Comparison of ENCODE assay signal across 8 mouse cellular contexts in the genomic region with DNA sequence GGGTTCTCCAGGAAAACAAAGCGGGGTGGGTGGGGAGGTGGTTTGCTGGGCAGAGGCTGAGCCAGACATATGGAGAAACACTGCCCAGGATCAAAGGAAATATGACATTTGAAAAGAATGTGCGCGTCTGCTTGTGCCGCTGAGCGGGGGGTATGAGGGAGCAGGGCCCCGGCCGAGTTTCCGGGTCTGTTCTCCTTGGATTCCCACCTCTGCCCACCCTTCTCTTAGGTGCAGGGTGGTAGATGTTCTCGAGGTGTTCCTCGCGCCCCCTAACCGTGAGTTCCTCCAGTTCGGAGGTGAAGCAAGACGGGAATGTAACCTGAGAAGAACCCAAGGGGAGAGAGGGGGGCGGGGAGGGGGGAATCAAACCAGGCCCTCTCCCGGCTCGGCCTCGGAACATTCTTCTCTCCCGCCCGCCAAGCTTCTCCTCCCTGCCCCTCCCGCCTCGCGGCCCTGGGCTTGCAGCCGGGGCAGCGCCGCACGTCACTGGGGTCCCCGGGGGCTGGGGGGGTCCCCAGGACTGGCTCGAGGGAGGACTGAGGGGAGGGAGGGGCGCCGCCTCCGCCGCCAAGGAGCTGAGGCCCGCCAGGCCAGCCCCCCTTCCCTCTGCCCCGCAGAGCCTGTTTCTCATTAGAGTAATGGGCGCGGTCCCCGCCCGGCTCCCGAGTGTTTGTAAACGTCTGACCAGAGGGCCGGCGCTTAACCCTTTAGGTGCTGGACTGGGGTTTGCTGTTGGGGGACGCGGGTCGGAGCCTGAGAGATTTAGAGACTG. TPM values are rescaled to one million over a fixed set of nuclear protein-coding genes. Genes with fewer than 3 reads are reported as not detected.
DNase-seq lines count a peak whose midpoint lies in the region; ATAC-seq lines count a peak whose summit lies in the region.

A gene (plus strand): TSS at position 154 of the 772 bp plus-strand sequence.

- H3K4me3 ChIP-seq in intestine, embryonic 14.5 days (ENCODE audit: low read depth, low read length) = peak within 1 kb of the TSS; percentile 75
- peak within 1 kb of the TSS; percentile 61 for H3K4me3 ChIP-seq in liver, embryonic 13.5 days (replicated peaks)
- H3K4me3 ChIP-seq in neural tube, embryonic 14.5 days (ENCODE audit: low read depth, low read length) = peak within 1 kb of the TSS; percentile 50

- H3K4me1 ChIP-seq in intestine, embryonic 14.5 days (replicated peaks; ENCODE audit: control insufficient read depth, insufficient read depth, low read length) = peaks cover 26% of the 10 kb centered on the region
- peaks cover 34% of the 10 kb centered on the region for H3K4me1 ChIP-seq in liver, embryonic 13.5 days (replicated peaks)
- H3K4me1 ChIP-seq in neural tube, embryonic 14.5 days (ENCODE audit: control insufficient read depth, insufficient read depth, low read length) = peaks cover 11% of the 10 kb centered on the region

- under 1% methylated on average over 36 of the region's 46 CpGs for WGBS in intestine, embryonic 14.5 days
- WGBS in liver, embryonic 13.5 days (ENCODE audit: insufficient replicate concordance) = under 1% methylated on average over 30 of the region's 46 CpGs
- WGBS in neural tube, embryonic 14.5 days = under 1% methylated on average over 31 of the region's 46 CpGs

- H3K9ac ChIP-seq in intestine, embryonic 14.5 days (ENCODE audit: low read length) = peak within 1 kb of the TSS; percentile 53
- peak within 1 kb of the TSS; percentile 58 for H3K9ac ChIP-seq in liver, embryonic 13.5 days
- H3K9ac ChIP-seq in neural tube, embryonic 14.5 days (replicated peaks; ENCODE audit: low read depth, low read length) = peak within 1 kb of the TSS; percentile 64

- ATAC-seq in common myeloid progenitor, adult 5-6 weeks (replicated peaks; ENCODE audit: low read depth, poor library complexity, severe bottlenecking) = 0 out of 2 replicates have a peak, but pooled peaks have one; percentile 12
- peak; percentile 83 for ATAC-seq in intestine, embryonic 14.5 days (replicated peaks; ENCODE audit: low FRiP score, low TSS enrichment, low read depth)
- ATAC-seq in liver, embryonic 13.5 days (ENCODE audit: low read depth) = peak; percentile 27; the same call in 1 of the 2 replicates
- peak; percentile 80 for ATAC-seq in neural tube, embryonic 14.5 days (ENCODE audit: low read depth)

- peak; percentile 56 for DNase-seq in right cerebral cortex, postnatal 14 days
- no peak for DNase-seq in right cerebral cortex, postnatal 36 days (ENCODE audit: low spot score in 2 of 2)
- peak; percentile 81 to 91 for DNase-seq in gastrocnemius, postnatal 4 days (ENCODE audit: low spot score in 2 of 2)
- peak; percentile 96 for DNase-seq in intestine, embryonic 14.5 days (ENCODE audit: low spot score)
- DNase-seq in liver, embryonic 13.5 days = peak; percentile 24
- DNase-seq in yolk sac, embryonic 10.5 days (ENCODE audit: low spot score) = peak; percentile 94

- H3K9me3 ChIP-seq in intestine, embryonic 14.5 days (ENCODE audit: control insufficient read depth, low read length) = no peaks in the 10 kb centered on the region
- no peaks in the 10 kb centered on the region for H3K9me3 ChIP-seq in liver, embryonic 13.5 days (replicated peaks)
- H3K9me3 ChIP-seq in neural tube, embryonic 14.5 days (ENCODE audit: control insufficient read depth, low read length) = no peaks in the 10 kb centered on the region

- H3K27ac ChIP-seq in intestine, embryonic 14.5 days (ENCODE audit: low read depth) = peak within 1 kb of the TSS; percentile 90
- peak within 1 kb of the TSS; percentile 34 for H3K27ac ChIP-seq in liver, embryonic 13.5 days
- peak within 1 kb of the TSS; percentile 67; the same call in 1 of the 2 replicates for H3K27ac ChIP-seq in neural tube, embryonic 14.5 days (ENCODE audit: low read depth, low read length)

- H3K27me3 ChIP-seq in intestine, embryonic 14.5 days (replicated peaks; ENCODE audit: control insufficient read depth, insufficient read depth, low read length) = no peaks in the 10 kb centered on the region
- H3K27me3 ChIP-seq in liver, embryonic 13.5 days = peaks cover 63% of the 10 kb centered on the region
- H3K27me3 ChIP-seq in neural tube, embryonic 14.5 days (ENCODE audit: control insufficient read depth, insufficient read depth, low read length) = no peaks in the 10 kb centered on the region

- peaks cover 14% of the 10 kb centered on the region for H3K36me3 ChIP-seq in intestine, embryonic 14.5 days (ENCODE audit: control insufficient read depth, insufficient read depth, low read length)
- H3K36me3 ChIP-seq in liver, embryonic 13.5 days = no peaks in the 10 kb centered on the region
- H3K36me3 ChIP-seq in neural tube, embryonic 14.5 days (ENCODE audit: control insufficient read depth, insufficient read depth, low read length) = no peaks in the 10 kb centered on the region

- H3K4me2 ChIP-seq in intestine, embryonic 14.5 days (ENCODE audit: low read length) = peak within 1 kb of the TSS; percentile 86
- peak within 1 kb of the TSS; percentile 79 for H3K4me2 ChIP-seq in liver, embryonic 13.5 days
- H3K4me2 ChIP-seq in neural tube, embryonic 14.5 days (ENCODE audit: low read depth, low read length) = peak within 1 kb of the TSS; percentile 87

RNA-seq across cellular contexts. Expression of the gene that starts here (rescaled TPM):
- not detected in 2 replicates for total RNA-seq in common myeloid progenitor, adult 5-6 weeks (2017)
- 10 to 100 TPM; 23.0 to 26.0 TPM for total RNA-seq in gastrocnemius, postnatal 4 days (2021)
- 34.3 and 37.4 TPM in 2 replicates for polyA plus RNA-seq in intestine, embryonic 14.5 days (2014; fragmentation: Nextera tagmentation; extraction: Ambion mirVana)
- 1.5 and 1.8 TPM in 2 replicates for polyA plus RNA-seq in liver, embryonic 13.5 days (2015; fragmentation: Nextera tagmentation; extraction: Ambion mirVana)
- 5.5 and 10.4 TPM in 2 replicates for polyA plus RNA-seq in neural tube, embryonic 14.5 days (2014; fragmentation: Nextera tagmentation; extraction: Ambion mirVana)

Comparison
In these comparisons a context has a peak if more than half of its experiments do, and no peak if none do; other contexts are left out.
1. RNA of the gene that starts here (total RNA-seq): 23.0 to 26.0 TPM in gastrocnemius, postnatal 4 days; not detected in common myeloid progenitor, adult 5-6 weeks; every median in the first group is over 10 times any median in the second.
2. DNase-seq: peak in right cerebral cortex, postnatal 14 days (single experiment), gastrocnemius, postnatal 4 days (2 of 2), intestine, embryonic 14.5 days (single experiment), liver, embryonic 13.5 days (single experiment) and yolk sac, embryonic 10.5 days (single experiment); none in right cerebral cortex, postnatal 36 days (0 of 2).
3. Peak in ATAC-seq in common myeloid progenitor, adult 5-6 weeks; RNA of the gene not detected or under 1 TPM.
4. ATAC-seq: peak in every context shown above with its lines; median percentile 83 in intestine, embryonic 14.5 days; 80 in neural tube, embryonic 14.5 days; 27 in liver, embryonic 13.5 days; 12 in common myeloid progenitor, adult 5-6 weeks.
5. H3K27ac ChIP-seq: peak in every context shown above with its lines; median percentile 90 in intestine, embryonic 14.5 days; 67 in neural tube, embryonic 14.5 days; 34 in liver, embryonic 13.5 days.
6. Peak in every context shown above with its lines, with median percentiles within 50 percentile points of each other: H3K4me2 ChIP-seq, H3K4me3 ChIP-seq and H3K9ac ChIP-seq.